Mouse (Mus musculus): ENCODE measurements around the gene Rem2.

Rem2 gene

GRCm38 (mm10) chr14:54443712-54444618 lies 31.9 kb upstream of the Rem2 start:
- DNase-seq (ENCODE audit: low spot score): peak; percentile 93

GRCm38 (mm10) chr14:54445476-54445875 lies 30.4 kb upstream of the Rem2 start:
- peak; percentile 55 for DNase-seq (ENCODE audit: low spot score)

GRCm38 (mm10) chr14:54453566-54453965 lies 22.3 kb upstream of the Rem2 start:
- DNase-seq (ENCODE audit: low spot score): no peak

GRCm38 (mm10) chr14:54454669-54455528 lies 21.0 kb upstream of the Rem2 start:
- no peak for DNase-seq (ENCODE audit: low spot score)

- DNase-seq (ENCODE audit: low spot score): no peak
Observed at GRCm38 (mm10) chr14:54457907-54458569, 17.9 kb upstream of the Rem2 start.

- no peak for DNase-seq (ENCODE audit: low spot score)
Observed at GRCm38 (mm10) chr14:54462146-54462545, 13.8 kb upstream of the Rem2 start.

GRCm38 (mm10) chr14:54463108-54463958 lies 12.6 kb upstream of the Rem2 start:
- DNase-seq (ENCODE audit: low spot score): no peak

GRCm38 (mm10) chr14:54463959-54464292 lies 12.0 kb upstream of the Rem2 start, which contains the start of gene Lrp10:
Gene Lrp10 (plus strand): TSS chr14:54464137.
- DNase-seq (ENCODE audit: low spot score): peak; percentile 75

GRCm38 (mm10) chr14:54464293-54465005 lies 11.5 kb upstream of the Rem2 start:
- peak; percentile 82 for DNase-seq (ENCODE audit: low spot score)

GRCm38 (mm10) chr14:54471467-54471866 lies 4.4 kb upstream of the Rem2 start:
- no peak for DNase-seq (ENCODE audit: low spot score)

GRCm38 (mm10) chr14:54472671-54473070 lies 3.2 kb upstream of the Rem2 start:
- DNase-seq (ENCODE audit: low spot score): no peak

GRCm38 (mm10) chr14:54474744-54475143 lies 1.2 kb upstream of the Rem2 start:
- no peak for DNase-seq (ENCODE audit: low spot score)

- no peak for DNase-seq (ENCODE audit: low spot score)
Observed at GRCm38 (mm10) chr14:54477172-54477909, 1.4 kb downstream of the Rem2 start.

GRCm38 (mm10) chr14:54479451-54479920 lies 3.6 kb downstream of the Rem2 start:
- no peak for DNase-seq (ENCODE audit: low spot score)

- DNase-seq (ENCODE audit: low spot score): no peak
Observed at GRCm38 (mm10) chr14:54480673-54481072, 4.8 kb downstream of the Rem2 start.

GRCm38 (mm10) chr14:54481402-54481801 lies 5.5 kb downstream of the Rem2 start:
- DNase-seq (ENCODE audit: low spot score): no peak

- no peak for DNase-seq (ENCODE audit: low spot score)
Observed at GRCm38 (mm10) chr14:54482498-54482897, 6.6 kb downstream of the Rem2 start.

GRCm38 (mm10) chr14:54485899-54486298 lies 10.0 kb downstream of the Rem2 start:
- DNase-seq (ENCODE audit: low spot score): no peak

- DNase-seq (ENCODE audit: low spot score): no peak
Observed at GRCm38 (mm10) chr14:54487732-54488131, 11.8 kb downstream of the Rem2 start.

GRCm38 (mm10) chr14:54488350-54488749 lies 12.4 kb downstream of the Rem2 start:
- no peak for DNase-seq (ENCODE audit: low spot score)

Measured in adipocyte (in vitro differentiated cells).